Mouse (Mus musculus) neural tube, postnatal 0 days (tissue): ENCODE results near the gene Map9. TPM values are rescaled to one million over a fixed set of nuclear protein-coding genes. Genes with fewer than 3 reads are reported as not detected.

ENCODE experiments used
- polyA plus RNA-seq: library from polyadenylated mRNA; unstranded; fragments of >200 nt; fragmentation: Nextera tagmentation; extraction: Ambion mirVana; gene quantifications from 2 replicates; pipeline ENCODE4 v1.2.1, GENCODE M21; 2015

The Map9 gene
- 96.5 and 99.2 TPM in 2 replicates for polyA plus RNA-seq

GRCm38 (mm10) chr3:82357797-82358524, at the start of gene Map9:
Map9 (plus strand) TSS chr3:82358044.

Other genes starting within 250 kb of the Map9 start
- 16.2 and 18.7 TPM in 2 replicates for gene Gucy1a1, start 212.3 kb upstream of the Map9 start, polyA plus RNA-seq
- 3.7 and 4.1 TPM in 2 replicates for gene Npy2r, start 190.0 kb downstream of the Map9 start, polyA plus RNA-seq